Mouse (Mus musculus) forebrain, embryonic 11.5 days (tissue): Measurements from ENCODE around the gene Boll. TPM values are rescaled to one million over a fixed set of nuclear protein-coding genes. Genes with fewer than 3 reads are reported as not detected.

ENCODE experiments used
- ATAC-seq: fragments of 200-750 bp; cut with Nextera tagmentation; replicated peaks from 2 replicates; pipeline ENCODE4 v1.8.0; 2017; ENCODE audit warnings: moderate TSS enrichment; ENCODE audit not compliant: low FRiP score
- DNase-seq: peaks from one replicate; pipeline ENCODE4 v3.0.0-alpha.2; 2017; ENCODE audit warnings: low spot score
- H3K27ac ChIP-seq: fragments of 300-500 bp; sonication (generic); 2 replicates; pipeline ENCODE4 v1.5.1; 2014; ENCODE audit warnings: low read depth, low read length
- H3K27me3 ChIP-seq: fragments of 300-500 bp; sonication (generic); 2 replicates; pipeline ENCODE4 v1.6.1; 2014; ENCODE audit warnings: mild to moderate bottlenecking, low read length, mixed read lengths; ENCODE audit not compliant: control insufficient read depth, insufficient read depth
- H3K36me3 ChIP-seq: fragments of 300-500 bp; sonication (generic); 2 replicates; pipeline ENCODE4 v1.6.1; 2014; ENCODE audit warnings: mild to moderate bottlenecking, low read length, moderate library complexity, mixed read lengths; ENCODE audit not compliant: control insufficient read depth, insufficient read depth
- H3K4me1 ChIP-seq: fragments of 300-500 bp; sonication (generic); replicated peaks from 2 replicates; pipeline ENCODE4 v1.6.1; 2014; ENCODE audit warnings: low read length, mixed read lengths; ENCODE audit not compliant: control insufficient read depth, insufficient read depth
- H3K4me2 ChIP-seq: fragments of 300-500 bp; sonication (generic); 2 replicates; pipeline ENCODE4 v1.6.1; 2014; ENCODE audit warnings: low read depth, mild to moderate bottlenecking, low read length, moderate library complexity, mixed read lengths; ENCODE audit not compliant: severe bottlenecking
- H3K4me3 ChIP-seq: fragments of 300-500 bp; sonication (generic); 2 replicates; pipeline ENCODE4 v1.5.1; 2014; ENCODE audit warnings: low read depth, low read length
- H3K9ac ChIP-seq: fragments of 300-500 bp; sonication (generic); 2 replicates; pipeline ENCODE4 v1.6.1; 2014; ENCODE audit warnings: low read length
- H3K9me3 ChIP-seq: fragments of 300-500 bp; sonication (generic); 2 replicates; pipeline ENCODE4 v1.6.1; 2016; ENCODE audit warnings: low read length, mixed read lengths; ENCODE audit not compliant: control insufficient read depth
- WGBS: fragments of 180-500 bp; shearing (Covaris S2); extraction: QIAGEN DNeasy Blood & Tissue Kit; methylation state at CpG from one replicate; pipeline ENCODE4 v1.1.7; 2014; 5-methylcytosine and 5-hydroxymethylcytosine counted together
- polyA plus RNA-seq: library from polyadenylated mRNA; unstranded; fragments of >200 nt; fragmentation: Nextera tagmentation; extraction: Ambion mirVana; gene quantifications from 2 replicates; pipeline ENCODE4 v1.2.1, GENCODE M21; 2014

Boll gene
- polyA plus RNA-seq, 1 experiment from 2014 or later = 0.29 TPM

DNA sequence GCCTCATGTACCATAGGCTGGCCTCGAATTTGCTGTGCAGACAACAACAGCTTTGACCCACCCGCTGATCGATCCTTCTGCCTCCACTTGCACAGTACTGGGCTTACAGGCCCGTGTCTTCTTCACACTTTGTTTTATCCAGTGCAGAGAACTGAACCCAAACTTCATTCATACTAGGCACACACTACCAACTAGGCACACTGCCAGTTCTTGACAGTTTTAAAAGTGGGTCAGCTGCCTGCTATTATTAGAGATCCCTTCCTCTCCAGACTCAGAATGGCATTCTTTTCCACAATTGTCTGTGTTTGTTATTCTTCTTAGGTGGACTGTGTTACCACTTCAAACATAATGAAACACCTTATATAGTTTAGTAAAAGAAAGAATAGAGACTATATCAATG is 141.9 kb downstream of the Boll start:
- Histone ChIP-seq H3K4me3 (no peak overlapping the region), H3K9me3 (no peaks in the 10 kb centered on the region), H3K27me3 (no peaks in the 10 kb centered on the region), H3K36me3 (no peaks in the 10 kb centered on the region), H3K9ac (no peak overlapping the region), H3K4me1 (no peaks in the 10 kb centered on the region), H3K27ac (no peak overlapping the region), H3K4me2 (no peak overlapping the region)
- ATAC-seq (no peak), DNase-seq (no peak)
- 76% methylated on average over 4 of the region's 4 CpGs for WGBS

DNA sequence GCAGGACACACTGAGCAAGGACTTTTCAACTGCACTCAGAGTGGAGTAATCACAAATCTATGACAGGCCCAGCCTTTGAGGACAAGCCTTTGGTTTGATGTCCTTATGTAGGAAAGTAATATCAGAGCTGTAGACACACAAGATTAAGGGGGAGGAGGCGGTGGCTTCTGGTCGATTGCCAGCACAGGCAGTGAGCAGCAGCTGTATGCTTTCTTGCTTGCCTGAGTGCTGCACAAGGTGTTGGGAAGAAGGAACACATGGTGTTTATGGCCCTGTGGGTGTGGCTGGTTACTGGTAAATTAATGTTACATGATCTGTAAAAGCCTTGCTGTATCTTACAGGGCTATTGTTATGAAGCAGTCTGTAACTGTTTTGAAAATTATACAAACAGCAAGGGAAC is 146.1 kb downstream of the Boll start:
- Histone ChIP-seq H3K4me2 (no peak overlapping the region), H3K9ac (no peak overlapping the region), H3K27me3 (no peaks in the 10 kb centered on the region), H3K9me3 (no peaks in the 10 kb centered on the region), H3K36me3 (no peaks in the 10 kb centered on the region), H3K27ac (no peak overlapping the region), H3K4me3 (no peak overlapping the region), H3K4me1 (no peaks in the 10 kb centered on the region)
- DNase-seq (no peak), ATAC-seq (no peak)
- WGBS = 92% methylated on average over 2 of the region's 2 CpGs

DNA sequence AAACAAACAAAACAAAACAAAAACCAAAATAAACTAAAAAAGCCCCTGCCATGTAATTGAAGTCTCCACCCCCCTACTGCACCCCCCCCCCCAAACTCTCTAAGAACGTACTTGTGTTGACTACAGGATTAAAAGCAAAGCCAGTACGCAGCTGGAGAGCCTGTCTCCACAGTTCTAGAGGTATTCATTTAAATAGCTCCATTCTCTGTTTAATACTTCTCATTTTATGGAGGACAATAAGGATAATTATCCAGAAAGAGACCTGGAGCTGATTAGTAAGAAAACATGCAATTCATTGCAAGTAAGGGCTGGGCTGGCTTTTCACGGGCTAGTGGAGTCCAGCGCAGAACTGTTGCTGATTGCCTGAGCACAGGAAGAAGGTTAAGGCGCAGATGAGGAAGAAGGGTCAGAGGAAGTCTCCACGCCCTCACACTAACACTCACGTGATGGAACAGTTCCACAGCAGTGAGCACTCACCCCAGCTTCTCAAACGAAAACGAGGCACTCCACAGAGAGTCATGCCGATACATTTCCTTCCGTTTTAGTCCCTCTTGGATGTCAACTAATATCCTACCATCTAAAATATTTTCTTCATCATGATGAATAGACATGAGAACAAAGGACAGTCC is 148.0 kb downstream of the Boll start:
- no peak for ATAC-seq

DNA sequence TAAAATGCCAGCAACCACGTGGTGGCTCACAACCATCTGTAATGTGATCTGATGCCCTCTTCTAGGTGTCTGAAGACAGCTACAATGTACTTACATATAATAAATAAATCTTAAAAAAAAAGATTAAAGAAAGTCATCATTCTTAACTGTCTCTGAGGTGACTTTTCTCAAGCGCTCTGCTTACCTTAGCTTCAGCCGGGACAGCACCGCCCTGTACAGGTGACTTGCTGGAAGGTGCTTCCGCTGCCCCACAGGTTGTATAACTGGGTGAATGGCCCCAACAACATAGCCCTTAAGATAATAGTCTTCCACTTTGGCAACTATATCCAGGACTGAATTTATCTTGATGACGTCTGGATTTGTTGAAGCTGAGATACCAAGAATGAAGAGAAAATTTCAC is 149.3 kb downstream of the Boll start:
- no peak overlapping the region for H3K27ac ChIP-seq
- no peak for DNase-seq
- H3K27me3 ChIP-seq = no peaks in the 10 kb centered on the region

More for the DNA sequence above, 148.0 kb downstream of the Boll start:
- Histone ChIP-seq H3K9ac (no peak overlapping the region), H3K36me3 (no peaks in the 10 kb centered on the region), H3K27me3 (no peaks in the 10 kb centered on the region), H3K4me3 (no peak overlapping the region), H3K27ac (no peak overlapping the region), H3K4me2 (no peak overlapping the region), H3K9me3 (no peaks in the 10 kb centered on the region), H3K4me1 (no peaks in the 10 kb centered on the region; the same call in 1 of the 2 replicates)
- 45% methylated on average over 11 of the region's 11 CpGs for WGBS
- DNase-seq = no peak

DNA sequence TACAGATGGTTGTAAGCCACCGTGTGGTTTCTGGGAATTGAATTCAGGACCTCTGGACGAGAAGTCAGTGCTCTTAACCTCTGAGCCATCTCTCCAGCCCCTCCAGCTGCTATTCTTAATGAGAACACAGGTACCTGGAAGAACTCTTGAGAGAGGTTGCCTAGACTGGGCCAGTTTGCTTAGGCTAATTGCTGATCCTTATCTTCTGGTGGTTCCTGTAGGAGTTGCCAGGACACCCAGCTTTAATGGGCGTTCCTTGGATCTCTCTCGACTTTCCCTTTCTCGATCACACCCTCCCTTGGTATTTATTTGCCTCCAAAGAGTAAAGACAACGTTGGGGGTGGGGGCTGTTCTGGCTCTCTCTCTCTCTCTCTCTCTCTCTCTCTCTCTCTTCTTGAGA is 149.8 kb downstream of the Boll start:
- H3K36me3 ChIP-seq = no peaks in the 10 kb centered on the region
- H3K27me3 ChIP-seq = no peaks in the 10 kb centered on the region
- WGBS = 72% methylated on average over 6 of the region's 6 CpGs
- H3K4me2 ChIP-seq = no peak overlapping the region
- no peak overlapping the region for H3K9ac ChIP-seq
- H3K27ac ChIP-seq = no peak overlapping the region
- ATAC-seq (no peak), DNase-seq (no peak)
- no peaks in the 10 kb centered on the region; the same call in 1 of the 2 replicates for H3K4me1 ChIP-seq
- no peak overlapping the region for H3K4me3 ChIP-seq
- no peaks in the 10 kb centered on the region for H3K9me3 ChIP-seq

More for the DNA sequence above, 149.3 kb downstream of the Boll start:
- 86% methylated on average over 6 of the region's 6 CpGs for WGBS
- H3K9me3 ChIP-seq = no peaks in the 10 kb centered on the region
- ATAC-seq = no peak
- no peak overlapping the region for H3K4me3 ChIP-seq
- H3K9ac ChIP-seq = no peak overlapping the region
- no peaks in the 10 kb centered on the region for H3K36me3 ChIP-seq
- H3K4me1 ChIP-seq = no peaks in the 10 kb centered on the region; the same call in 1 of the 2 replicates
- H3K4me2 ChIP-seq = no peak overlapping the region

DNA sequence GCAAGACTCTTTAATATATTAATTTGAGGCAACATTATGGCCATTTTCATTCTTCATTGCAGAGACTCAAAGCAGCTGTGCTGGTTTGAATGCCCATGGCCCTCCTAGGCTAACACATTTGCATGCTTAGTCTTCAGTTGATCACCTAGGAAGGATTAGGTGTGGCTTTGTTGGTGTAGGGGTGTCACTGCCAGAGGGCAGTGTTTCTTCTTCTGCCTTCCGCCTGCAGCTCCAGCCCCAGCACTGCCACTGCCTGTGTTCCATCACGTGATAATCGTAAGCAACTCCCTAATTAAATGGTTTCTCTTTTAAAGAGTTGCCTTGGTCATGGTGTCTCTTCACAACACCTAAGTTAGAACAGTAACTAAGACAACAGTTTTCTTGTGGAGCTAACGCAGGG is 150.5 kb downstream of the Boll start:
- DNase-seq = no peak
- no peaks in the 10 kb centered on the region for H3K36me3 ChIP-seq
- no peak for ATAC-seq
- WGBS = 81% methylated on average over 4 of the region's 4 CpGs
- no peak overlapping the region for H3K9ac ChIP-seq
- no peaks in the 10 kb centered on the region for H3K27me3 ChIP-seq
- no peaks in the 10 kb centered on the region for H3K9me3 ChIP-seq
- no peak overlapping the region for H3K27ac ChIP-seq
- H3K4me1 ChIP-seq = no peaks in the 10 kb centered on the region; the same call in 1 of the 2 replicates
- no peak overlapping the region for H3K4me2 ChIP-seq
- no peak overlapping the region for H3K4me3 ChIP-seq

DNA sequence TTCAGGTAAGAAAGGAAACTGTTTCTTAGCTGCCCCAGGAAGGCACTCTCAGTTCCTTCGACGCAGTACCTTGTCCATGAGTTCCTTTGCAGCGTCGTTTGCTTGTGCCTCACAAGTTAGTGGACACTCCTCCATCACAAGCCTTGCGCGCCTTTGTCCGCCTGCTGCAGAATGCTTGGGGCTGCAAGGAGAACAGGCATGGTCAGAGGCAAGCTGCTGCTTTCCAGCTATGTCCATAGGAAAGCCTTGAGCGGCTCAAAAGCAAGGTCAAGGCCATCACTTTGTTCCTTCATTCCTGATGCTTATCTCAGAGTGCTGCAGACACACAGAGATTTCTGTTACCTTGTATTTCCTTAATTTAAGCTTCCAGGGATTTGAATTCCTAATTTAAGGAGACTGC is 152.2 kb downstream of the Boll start:
- H3K27me3 ChIP-seq = no peaks in the 10 kb centered on the region
- ATAC-seq = no peak
- H3K9me3 ChIP-seq = no peaks in the 10 kb centered on the region
- H3K4me2 ChIP-seq = no peak overlapping the region
- no peak overlapping the region for H3K9ac ChIP-seq
- H3K36me3 ChIP-seq = no peaks in the 10 kb centered on the region
- no peaks in the 10 kb centered on the region; the same call in 1 of the 2 replicates for H3K4me1 ChIP-seq
- no peak overlapping the region for H3K27ac ChIP-seq
- DNase-seq = no peak
- WGBS = 74% methylated on average over 8 of the region's 8 CpGs
- H3K4me3 ChIP-seq = no peak overlapping the region

DNA sequence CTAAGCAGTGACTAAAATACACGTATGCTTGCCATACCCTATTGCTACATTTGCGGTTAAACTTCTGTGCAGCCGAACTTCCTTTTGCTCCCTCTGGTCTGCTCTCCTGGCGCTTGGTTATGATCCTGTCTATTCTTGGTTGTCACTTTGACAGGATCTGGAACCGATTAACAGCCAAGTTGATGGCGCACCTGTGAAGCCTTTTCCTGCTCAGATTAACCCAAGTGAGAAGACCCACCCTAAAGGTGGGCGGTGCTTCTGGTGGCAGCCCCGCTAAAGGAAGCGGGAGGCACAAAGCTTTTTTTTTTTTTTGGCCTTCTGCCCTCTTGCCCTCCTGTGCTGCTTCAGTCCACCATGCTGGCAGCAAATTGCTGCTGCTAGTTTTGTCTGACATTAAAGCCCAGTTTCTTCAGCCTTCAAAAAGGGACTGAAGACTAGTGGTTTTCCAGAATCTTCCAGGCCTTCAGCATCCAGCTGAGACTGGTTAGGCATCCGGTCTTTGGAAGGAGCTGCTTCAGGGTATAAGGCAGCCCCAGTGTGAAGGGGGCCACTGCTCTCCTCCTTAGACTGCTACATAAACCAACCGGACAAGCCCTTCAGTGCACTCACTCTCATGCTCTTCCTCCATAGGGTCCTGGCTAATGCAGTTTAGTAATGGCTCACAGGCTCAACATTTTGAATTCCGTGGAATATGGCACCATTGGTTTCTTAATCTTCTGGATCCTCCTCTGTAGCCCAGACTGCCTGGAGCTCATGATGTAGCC is 152.9 kb downstream of the Boll start:
- H3K36me3 ChIP-seq = no peaks in the 10 kb centered on the region
- peaks cover 3% of the 10 kb centered on the region; the same call in 1 of the 2 replicates for H3K4me1 ChIP-seq
- DNase-seq (no peak), ATAC-seq (no peak)
- H3K9me3 ChIP-seq = no peaks in the 10 kb centered on the region
- H3K27me3 ChIP-seq = no peaks in the 10 kb centered on the region
- WGBS = 53% methylated on average over 12 of the region's 12 CpGs
- H3K27ac ChIP-seq = no peak overlapping the region
- no peak overlapping the region for H3K9ac ChIP-seq
- no peak overlapping the region for H3K4me2 ChIP-seq
- no peak overlapping the region for H3K4me3 ChIP-seq
